Mouse (Mus musculus) thymus, postnatal 14 days (tissue): ENCODE data around the gene Tigd4.

Experiments used
- DNase-seq: peaks from one replicate; pipeline ENCODE4 v3.0.0; 2021

The Tigd4 gene

DNA sequence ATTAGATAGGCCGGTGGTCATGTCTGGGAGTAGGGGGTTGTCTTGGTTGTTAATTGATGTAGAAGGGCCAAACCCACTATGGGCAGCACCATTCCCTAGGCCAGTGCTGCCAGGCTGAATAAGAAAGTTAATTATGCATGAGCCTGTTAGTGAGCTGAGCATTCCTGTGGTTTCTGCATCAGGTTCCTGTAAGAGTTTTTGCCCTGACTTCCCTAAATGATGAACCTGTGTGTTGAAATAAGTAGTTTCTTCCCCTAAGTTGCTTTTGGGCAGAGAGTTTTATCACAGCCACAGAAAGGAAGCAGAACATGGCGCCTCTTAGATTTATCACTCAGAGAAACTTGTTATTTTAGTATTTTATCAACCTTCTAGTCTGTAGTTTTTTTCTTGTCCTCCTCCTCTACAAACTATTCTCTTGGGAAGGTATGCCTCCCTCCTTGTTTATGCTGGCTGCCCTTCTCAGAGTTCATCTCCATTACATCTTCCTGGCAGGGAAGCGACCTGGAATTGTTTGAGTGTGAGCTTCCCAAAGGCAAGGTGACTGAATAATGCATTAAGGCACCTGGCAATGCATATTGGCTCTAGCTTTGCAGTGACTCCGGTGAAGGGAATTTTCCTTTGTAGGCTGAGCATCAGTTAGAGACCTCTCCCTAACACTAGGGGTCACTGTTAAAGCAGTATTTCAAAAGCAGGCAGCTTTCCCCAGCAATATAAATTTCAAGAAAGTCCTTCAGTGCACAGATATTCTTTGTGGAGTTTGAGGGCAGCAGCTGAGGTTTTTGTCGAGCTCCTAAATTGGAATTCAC lies 21.9 kb downstream of the Tigd4 start:
- DNase-seq = peak; percentile 41

DNA sequence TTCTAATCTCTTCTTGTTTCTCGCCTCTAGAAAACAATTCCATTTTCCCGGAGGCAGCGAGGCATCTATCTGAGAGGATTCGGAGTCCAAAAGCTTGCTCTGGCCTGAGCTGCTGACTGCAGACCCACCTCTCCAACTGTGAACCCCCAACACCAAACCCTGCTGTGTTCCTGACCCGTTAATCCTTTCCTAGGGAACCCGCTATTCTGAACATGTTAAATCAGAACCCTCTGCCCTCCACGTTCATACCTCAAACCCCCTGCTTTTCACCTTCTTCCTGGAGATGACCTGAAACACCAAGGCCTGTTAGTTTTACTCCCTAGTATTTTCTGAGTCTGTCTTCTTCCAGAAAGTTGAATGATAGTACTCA lies 22.5 kb downstream of the Tigd4 start:
- no peak for DNase-seq

DNA sequence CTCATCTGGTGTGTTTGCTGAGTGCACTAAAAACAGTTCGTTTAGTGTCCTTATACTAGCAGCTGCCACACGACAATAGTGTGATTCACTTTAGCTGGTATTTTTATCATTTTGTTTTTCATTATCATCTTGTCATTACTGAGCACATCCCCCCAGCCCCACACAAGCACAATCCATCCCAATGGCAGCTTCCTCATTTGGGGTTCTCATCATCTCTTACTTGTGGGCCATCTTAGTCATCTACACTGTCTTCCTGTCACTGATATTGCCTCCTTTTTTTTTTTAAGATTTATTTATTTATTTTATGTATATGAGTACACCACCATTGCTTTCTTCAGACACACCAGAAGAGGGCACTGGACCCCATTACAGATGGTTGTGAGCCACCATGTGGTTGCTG lies 25.3 kb downstream of the Tigd4 start:
- no peak for DNase-seq

DNA sequence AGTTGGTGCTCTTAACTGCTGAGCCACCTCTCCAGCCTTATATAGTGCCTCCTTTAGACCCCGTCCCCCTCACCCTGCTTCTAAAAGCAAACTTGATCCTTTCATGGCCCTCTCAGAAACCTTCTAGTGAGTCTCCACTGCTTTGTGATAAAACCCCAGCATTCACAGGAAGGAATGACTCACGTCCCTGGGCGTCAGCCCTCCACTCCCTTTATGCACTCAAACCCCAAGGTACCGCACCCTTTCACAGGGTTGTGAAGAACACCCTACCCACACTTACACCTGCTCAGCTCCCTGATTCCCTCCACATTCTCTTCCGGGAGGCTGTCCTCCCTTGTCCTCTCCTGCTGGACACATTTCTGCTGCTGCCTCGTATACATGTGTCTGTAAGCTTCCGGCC lies 25.7 kb downstream of the Tigd4 start:
- no peak for DNase-seq

DNA sequence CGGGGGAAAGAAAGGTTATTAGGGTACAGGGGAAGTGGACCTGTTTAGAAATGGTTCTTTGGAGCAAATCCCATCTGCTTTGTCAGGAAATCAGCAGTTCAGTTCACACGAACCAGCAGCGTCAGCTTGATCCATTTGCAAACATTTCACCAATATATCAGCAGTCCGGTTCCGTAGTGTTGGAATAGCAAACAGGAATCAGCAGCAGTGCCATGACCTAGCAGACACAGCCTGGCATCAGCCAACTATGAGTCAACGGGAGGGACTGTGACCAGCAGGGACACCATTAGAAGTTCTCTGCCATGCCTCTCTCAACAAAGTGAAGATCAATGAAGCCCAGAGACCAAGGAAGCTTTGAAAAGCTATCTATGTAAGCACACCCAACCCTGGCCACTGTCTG lies 26.4 kb downstream of the Tigd4 start:
- no peak for DNase-seq

DNA sequence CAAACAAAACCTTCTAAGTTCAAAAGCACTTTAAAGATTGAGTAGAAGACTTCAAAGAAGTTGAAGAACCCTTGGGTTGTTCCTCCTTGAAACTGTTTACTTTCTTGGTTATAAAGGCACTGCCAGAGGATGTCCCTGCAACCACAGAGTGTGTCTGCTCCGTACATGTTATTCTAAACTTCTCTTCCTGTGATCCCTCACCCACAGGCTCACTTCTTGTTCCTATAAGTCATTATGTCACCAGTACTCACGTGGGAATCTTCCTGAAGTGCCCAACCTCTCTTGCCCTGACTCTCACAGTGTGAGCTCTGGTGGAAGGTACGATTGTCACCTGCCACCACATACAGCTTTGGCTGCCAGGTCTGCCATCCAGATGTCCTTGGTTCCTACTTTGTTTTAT lies 28.7 kb downstream of the Tigd4 start:
- no peak for DNase-seq

DNA sequence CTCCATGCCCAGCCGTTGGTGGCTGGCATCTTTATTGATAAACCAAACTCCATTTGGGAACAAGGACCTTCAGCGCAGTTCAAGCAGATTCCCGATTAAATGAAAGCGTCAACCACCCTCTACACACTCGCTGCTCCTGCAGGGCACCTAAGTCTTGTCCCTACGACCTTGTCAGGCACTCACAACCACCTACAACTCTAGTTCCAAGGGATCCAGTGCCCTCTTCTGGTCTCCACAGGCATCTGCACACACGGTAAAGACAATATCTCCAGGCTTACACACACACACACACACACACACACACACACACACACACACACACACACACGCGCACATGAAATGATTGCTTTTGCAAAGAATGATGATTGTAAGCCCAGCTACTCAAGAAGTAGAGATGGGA lies 38.2 kb downstream of the Tigd4 start:
- DNase-seq = no peak

DNA sequence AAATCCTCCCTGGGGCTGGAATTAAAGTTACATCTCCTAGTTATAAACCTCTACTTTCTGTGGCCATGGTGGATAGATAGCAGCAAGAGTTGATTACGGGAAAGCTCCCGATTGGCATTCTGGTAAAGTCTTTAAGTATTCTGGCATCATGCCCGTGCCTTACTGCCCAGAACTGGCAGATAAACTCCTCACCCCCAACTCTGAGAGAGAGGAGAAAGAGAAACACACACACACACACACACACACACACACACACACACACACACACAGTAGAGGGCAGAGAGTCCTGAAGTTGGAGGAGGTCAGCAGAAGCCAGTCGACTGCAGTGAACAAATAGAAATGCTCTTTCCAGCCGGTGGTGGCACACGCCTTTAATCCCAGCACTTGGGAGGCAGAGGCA lies 43.7 kb downstream of the Tigd4 start:
- DNase-seq = no peak

DNA sequence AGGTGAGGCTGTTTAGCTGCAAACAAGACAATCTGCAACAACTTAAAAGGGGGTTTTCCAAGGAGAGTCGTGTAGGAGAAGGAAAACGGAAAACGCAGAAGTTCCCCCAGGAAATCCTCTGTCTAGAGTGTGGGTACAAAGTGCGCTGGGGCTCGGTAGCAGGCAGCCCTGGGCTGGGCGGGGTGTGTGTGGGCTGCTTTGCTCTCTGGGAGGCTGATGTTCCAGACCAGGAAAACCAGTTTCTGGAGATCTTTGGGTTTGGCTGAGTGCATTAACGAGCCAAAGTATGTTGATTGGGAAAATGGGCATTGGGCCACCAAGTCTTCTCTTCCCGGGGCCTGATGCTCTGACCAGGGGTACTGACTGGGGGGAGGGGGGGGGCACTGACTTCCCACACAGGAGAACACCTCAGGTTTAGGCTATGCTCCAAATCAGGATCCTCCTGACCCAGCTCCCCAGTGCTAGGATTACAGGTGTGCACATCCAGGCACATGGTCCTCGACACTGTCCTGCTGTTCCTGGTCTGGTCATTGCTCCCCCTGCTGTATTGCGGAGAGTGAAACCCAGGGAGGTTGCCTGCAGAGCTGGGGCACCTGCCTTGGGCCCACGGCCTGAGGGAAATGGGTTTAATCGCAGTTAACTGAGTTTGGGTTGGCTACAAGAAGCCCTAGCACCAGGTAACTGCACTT lies 44.7 kb downstream of the Tigd4 start:
- no peak for DNase-seq

DNA sequence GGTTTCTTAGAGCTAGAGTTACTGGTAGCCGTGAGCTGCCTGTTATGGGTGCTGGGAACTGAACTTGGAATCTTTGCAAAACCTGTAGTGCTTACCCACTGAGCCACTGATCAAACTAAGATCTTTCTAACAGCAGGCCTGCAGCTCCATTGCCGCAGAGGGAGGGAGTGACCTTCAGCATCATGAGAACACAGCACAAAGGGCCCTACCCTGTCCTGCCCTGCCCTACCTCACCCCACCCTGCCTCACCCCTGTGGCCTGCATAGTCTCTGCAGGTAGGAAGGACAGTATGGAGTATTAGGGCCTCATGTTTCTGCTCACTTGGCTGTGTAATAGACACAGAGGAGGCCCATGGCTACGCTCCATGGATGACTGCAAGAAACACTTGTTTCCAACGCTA lies 45.5 kb downstream of the Tigd4 start:
- no peak for DNase-seq

DNA sequence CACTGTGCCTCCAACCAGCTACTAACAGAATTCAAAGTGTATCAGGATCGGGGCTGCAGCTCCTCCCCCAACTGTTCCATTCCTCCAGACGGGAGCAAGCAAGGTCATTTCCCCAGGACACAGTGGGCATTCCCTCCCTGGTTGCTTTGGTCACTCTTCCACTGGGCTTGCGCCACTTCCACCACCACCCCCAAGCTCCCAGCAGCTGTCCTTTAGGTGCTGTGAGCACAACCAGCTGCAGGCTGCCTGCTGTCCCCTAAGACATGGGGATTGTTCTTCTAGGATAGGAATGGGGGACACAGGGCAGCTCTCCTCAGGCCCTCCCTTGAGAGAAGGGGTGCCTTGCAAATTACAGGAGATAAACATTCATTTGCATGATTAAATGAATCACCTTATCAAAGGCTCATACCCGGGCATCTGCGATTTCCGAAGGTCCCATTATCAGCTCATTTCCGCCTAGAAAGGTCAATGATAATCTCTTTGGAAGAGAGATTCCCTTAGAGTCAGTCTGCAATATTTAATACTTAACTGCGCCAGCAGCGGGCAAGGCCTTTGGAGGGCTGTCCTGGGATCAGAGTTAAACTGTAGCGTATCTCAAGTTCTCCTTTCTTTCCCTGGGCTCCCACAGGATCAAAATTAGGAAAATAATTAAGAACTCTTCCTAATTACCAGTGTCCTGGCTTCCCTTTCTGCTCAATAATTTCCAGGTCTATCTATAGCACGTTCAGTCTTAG lies 46.6 kb downstream of the Tigd4 start:
- DNase-seq = no peak

DNA sequence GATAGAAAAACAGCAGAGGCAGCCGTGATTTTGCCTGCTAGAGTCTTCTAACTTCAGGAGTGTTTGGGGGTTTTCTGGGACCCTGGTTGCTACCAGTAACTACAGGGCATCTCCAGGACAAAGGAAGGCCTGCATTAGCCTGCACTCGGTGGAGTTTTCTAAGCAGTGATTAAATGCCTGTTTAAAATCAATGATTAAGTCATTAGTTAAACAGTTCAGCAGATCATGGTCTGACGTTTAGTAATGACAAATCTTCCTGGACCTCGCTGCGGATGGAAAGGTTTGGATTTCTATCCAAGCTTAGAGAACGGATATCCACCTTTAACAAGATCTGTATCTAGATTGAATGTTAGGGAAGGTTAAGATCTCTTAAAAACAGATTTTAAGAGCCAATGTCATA lies 47.2 kb downstream of the Tigd4 start:
- DNase-seq = no peak

DNA sequence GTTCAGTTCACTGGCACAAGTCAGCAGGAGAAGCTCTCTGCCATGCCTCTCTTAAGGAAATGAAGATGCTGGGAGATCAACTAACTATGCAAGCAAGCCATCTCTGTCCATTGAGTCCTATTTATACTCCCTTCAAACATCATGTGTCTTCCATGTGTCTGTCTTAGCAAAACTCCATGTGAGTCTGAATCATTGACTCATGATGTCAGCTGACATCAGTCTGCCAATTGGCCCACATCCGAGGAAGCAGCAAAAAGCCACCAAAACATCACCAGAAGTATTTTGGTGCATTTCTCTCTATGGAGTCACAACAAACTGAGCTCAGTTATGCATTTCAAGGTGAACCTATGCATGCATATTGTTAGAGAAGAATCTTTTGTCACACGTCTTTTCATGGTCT lies 48.0 kb downstream of the Tigd4 start:
- DNase-seq = no peak

DNA sequence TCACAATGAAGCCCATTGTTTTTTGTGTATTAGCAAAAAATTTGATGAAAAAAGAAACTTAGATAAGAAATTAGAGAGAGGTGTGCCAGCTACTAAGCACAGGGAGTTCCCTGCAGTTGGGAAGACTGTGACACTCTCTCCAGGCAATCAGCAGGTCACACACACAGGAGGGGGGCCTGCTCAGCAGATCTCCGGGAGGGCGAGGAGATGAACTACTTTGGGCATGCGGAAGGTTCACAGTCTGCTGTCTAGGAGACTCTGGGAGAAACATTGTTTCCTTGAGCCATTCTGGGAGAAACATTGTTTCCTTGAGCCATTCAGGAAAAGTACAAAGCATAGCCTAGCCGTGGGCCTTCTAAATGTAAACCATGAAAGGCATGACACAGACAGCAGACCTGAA lies 49.6 kb downstream of the Tigd4 start:
- no peak for DNase-seq

DNA sequence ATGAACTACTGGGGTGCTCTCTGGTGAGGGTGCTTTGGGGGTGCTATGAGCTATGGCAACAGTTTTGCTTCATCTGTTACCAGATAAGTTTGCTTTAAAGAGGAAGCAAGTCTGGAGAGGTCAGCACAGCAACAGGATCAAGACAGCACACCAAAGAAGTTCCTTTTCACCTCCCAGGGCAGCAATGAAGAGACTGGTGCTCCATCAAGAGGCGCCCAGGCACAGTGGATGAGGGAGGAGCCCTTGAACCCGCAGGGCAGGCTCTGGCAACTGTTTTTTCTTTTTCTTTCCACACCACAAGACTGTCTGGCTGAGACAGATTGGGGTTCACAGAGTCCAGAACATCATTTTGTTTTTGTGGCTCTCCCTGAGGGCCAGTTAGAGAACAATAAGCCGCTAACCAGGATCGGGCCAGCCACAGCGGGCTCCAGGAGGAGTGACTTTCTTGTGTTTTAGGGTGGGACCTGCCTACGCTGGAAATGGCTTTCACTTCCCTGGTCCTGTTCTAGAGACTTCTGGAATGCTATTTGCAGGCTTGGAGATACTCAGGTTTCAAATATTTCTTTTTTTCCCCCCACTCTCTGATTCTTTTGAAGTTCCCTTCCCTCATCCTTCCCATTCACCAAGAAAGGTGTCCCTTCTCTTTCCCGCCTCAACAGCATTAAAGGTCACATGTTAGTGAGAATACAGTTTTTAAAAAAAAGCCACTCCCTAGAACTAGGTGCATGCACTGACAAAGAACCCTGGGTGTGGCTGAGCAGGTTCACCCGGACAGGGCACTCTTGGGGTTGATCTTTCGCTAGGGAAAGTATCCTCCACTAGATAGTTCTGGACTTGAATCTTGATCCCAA lies 52.0 kb downstream of the Tigd4 start:
- no peak for DNase-seq

DNA sequence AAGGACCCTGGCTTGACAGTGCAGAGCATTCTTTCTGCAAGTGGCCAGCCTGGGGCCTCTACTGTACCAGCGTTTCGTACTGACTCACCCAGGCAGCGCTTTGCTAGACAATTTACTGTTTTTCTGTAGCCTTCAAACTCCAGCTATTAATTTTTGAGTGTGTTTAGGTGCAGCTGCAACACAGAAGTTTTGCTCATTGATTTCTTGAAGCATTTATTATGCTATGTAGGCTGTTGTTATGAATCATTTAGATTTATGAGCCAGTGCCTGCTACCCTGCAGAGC lies 52.6 kb downstream of the Tigd4 start:
- no peak for DNase-seq

DNA sequence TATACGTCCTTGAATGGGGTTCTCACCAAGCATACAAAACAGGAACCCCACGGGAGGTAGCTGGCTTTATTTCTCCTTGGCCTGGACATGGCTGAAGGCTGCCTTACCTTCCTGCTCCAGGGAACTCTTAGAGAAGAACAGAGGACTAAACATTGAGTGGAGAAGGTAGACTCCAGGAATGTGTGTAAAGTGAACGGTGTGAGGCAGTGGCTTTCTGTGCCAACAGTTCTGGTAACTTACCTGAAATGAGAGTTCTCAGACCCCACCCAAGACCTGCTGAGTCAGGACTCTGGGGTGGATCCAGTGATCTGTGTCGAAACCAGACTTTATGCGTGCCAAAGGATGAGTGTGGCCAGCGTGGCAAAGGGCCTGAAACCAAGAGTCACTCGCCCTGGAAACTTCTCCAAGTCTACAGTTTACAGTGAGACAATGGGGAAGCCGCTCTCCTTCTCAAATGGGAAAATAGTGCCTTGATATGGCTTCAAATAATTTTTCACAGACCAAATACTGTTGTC lies 53.0 kb downstream of the Tigd4 start:
- no peak for DNase-seq
